Mouse (Mus musculus) cerebellum, adult 2 months (tissue): ENCODE measurements at regions not wholly inside any gene's neighbourhood (a gene's known extent, or its start where the extent isn't known, plus 50 kb on each side); places are given as distances from the start of the nearest gene placed in this dataset.

Source experiments
- DNase-seq, 2 experiments: peaks; one replicate each; pipeline ENCODE4 v3.0.0; 2021
- H3K27ac ChIP-seq: fragments of 200-500 bp; 2 replicates; pipeline ENCODE4 v1.5.1; 2012; ENCODE audit warnings: low read length, control low read depth, inconsistent platforms; ENCODE audit not compliant: insufficient read depth
- H3K27me3 ChIP-seq: fragments of 200-500 bp; 2 replicates; pipeline ENCODE4 v1.6.1; 2012; ENCODE audit warnings: inconsistent platforms, mild to moderate bottlenecking, low read length, moderate library complexity; ENCODE audit not compliant: control insufficient read depth, insufficient read depth
- H3K4me1 ChIP-seq: fragments of 200-500 bp; 2 replicates; pipeline ENCODE4 v1.6.1; 2011; ENCODE audit warnings: low read length; ENCODE audit not compliant: control insufficient read depth, insufficient read depth
- H3K4me3 ChIP-seq: fragments of 200-500 bp; replicated peaks from 2 replicates; pipeline ENCODE3; 2011; ENCODE audit warnings: mild to moderate bottlenecking, low read depth, low read length, control low read depth; ENCODE audit not compliant: insufficient read depth
- CTCF ChIP-seq: fragments of 200-500 bp; IDR thresholded peaks from 2 replicates; pipeline ENCODE4 v1.5.1; 2011; ENCODE audit warnings: low read depth, mild to moderate bottlenecking, control low read depth, low read length, moderate library complexity, borderline replicate concordance; ENCODE audit not compliant: insufficient read depth
- POLR2A ChIP-seq: fragments of 200-500 bp; IDR thresholded peaks from 2 replicates; pipeline ENCODE4 v1.6.1; 2011; ENCODE audit warnings: low read length, control low read depth, borderline replicate concordance; ENCODE audit not compliant: insufficient read depth
- WGBS: fragments of 180-500 bp; shearing (Covaris S2); methylation state at CpG from one replicate; pipeline ENCODE4 v1.1.7; 2018; 5-methylcytosine and 5-hydroxymethylcytosine counted together

DNA sequence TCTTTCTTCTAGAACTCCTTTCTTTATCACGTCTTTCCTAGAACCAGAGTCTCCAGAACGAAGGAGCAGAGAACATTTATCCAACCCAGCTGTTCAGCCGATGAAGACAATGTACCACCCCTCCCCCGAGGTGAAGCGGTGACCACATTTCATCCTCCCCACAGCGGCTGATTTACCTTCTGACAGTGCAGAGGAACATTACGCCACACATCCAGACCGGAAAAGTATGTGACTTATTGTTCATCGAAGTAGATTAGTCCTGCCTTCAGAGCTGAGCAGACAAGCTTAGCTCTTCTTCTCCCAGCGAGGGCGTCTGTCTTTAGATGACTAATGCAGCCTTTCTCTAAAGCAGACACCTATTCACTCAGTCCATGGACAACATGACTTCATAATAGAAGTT is 264.2 kb upstream of the Mpped2 start:
- no peak for DNase-seq
- H3K4me1 ChIP-seq: no peaks in the 10 kb centered on the region
- no peaks in the 10 kb centered on the region for H3K27me3 ChIP-seq
- 69% methylated on average over 11 of the region's 11 CpGs for WGBS
- TF ChIP-seq CTCF: no peak
- TF ChIP-seq POLR2A: no peak
- H3K4me3 ChIP-seq: no peak overlapping the region
- no peak overlapping the region for H3K27ac ChIP-seq

DNA sequence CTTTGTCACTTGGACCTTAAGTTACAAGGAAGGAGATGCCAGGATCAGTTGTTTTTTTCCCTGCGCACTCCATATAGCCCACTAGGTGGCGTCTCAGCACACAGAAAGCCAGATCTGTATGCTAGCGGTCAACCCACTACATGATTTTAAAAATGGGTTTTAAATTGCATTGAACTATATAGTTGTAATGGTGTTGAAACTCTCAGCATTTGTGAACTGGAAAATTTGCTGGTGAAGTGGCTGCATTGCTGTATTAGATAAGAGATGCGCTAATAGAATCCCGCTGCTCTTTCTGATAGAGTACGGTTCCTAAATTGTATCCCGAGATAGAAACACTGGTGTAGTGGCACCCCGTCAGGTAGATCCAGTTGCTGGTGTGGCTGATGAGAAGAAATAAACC is 261.9 kb upstream of the Mpped2 start:
- no peaks in the 10 kb centered on the region for H3K4me1 ChIP-seq
- no peak overlapping the region for H3K27ac ChIP-seq
- no peaks in the 10 kb centered on the region for H3K27me3 ChIP-seq
- DNase-seq: peak; percentile 69 to 81
- 13% methylated on average over 8 of the region's 8 CpGs for WGBS
- TF ChIP-seq POLR2A: no peak
- TF ChIP-seq CTCF: peak; percentile 85
- H3K4me3 ChIP-seq: peak overlapping the region; percentile 39

DNA sequence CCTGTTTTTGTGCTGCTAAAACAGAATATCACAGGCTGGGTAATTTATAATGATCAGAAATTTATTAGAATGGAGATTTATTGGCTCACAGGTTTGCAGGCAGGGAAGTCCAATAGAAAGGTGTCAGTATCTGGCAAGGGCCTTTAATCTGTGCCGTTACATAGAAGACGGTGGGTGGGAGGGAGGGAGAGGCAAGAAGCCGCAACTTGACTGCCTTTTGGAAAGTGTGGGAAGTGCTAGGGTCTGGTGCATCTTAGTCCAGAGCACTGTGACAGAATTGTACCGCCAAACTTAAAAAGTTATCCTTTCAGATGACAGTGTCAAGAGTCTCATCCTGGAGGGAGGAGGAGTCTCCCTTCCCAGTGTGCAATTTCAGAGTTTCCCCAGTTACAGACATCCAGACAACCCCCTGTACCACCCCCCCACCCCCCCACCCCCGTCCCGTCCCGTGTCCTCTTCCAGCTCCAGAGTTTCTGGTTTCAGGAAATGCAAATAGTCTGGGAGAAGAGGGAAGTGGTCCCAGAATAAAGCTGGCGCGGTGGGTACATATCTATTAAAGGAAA is 261.4 kb upstream of the Mpped2 start:
- H3K4me1 ChIP-seq: no peaks in the 10 kb centered on the region
- DNase-seq: no peak
- peak overlapping the region; percentile 39 for H3K4me3 ChIP-seq
- WGBS: 32% methylated on average over 9 of the region's 9 CpGs
- H3K27me3 ChIP-seq: no peaks in the 10 kb centered on the region
- no peak for TF ChIP-seq CTCF
- no peak for TF ChIP-seq POLR2A
- no peak overlapping the region for H3K27ac ChIP-seq

DNA sequence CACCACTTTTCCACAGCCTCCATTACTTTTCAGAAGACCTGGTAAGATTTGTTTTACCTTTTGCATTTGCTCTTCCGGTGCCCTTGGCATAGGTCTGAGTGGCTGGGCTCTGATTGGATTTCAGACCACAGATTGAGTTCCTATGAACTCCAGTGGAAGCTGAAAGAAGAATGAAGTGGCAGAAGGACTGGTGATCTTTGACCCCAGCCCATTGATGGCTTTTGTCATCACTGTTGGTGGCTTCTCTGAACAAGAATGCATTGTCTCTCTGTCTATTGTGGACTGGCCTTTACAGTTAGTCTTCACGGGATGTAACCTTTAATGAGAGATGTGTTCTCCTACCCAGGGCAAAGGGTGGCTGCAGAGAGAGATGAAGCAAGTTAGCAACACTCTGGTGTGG is 256.9 kb upstream of the Mpped2 start:
- Histone ChIP-seq H3K27me3 (no peaks in the 10 kb centered on the region), H3K27ac (no peak overlapping the region), H3K4me1 (no peaks in the 10 kb centered on the region), H3K4me3 (no peak overlapping the region)
- no peak for TF ChIP-seq POLR2A
- TF ChIP-seq CTCF: no peak
- no peak for DNase-seq
- 37% methylated on average over 2 of the region's 2 CpGs for WGBS

DNA sequence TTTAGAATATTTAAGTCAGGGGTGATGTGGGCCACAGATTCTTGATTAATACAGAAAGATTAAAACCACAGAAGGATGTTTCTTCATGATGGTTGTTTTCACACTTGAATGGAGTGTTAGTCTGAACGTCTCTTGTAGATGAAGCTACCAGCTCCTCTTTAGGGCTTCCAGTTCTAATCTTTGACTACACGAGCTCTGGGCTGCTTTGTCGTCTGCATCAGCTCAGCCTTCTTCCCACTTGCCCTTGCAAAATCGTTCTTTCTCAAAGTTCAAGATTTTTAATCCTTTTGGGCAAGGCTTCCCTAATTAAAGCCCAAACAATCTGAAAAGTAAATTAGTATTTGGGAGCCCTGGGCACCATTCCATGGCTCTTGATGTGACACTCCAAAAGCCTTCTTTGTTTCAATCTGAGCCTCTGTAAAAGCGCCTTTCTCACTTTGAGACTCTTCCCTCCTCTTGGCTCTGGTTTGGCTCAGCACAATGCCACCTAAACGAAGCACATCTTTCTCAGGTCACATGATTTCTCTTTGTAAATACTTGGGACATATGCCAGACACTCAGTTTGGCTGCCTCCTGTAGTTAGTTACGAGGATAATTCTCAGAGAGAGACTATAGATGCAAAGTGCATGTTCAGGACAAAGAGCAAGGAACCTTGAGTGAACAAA is 238.6 kb upstream of the Mpped2 start:
- H3K27ac ChIP-seq: no peak overlapping the region
- 41% methylated on average over 7 of the region's 7 CpGs for WGBS
- H3K4me1 ChIP-seq: no peaks in the 10 kb centered on the region
- no peaks in the 10 kb centered on the region for H3K27me3 ChIP-seq
- H3K4me3 ChIP-seq: no peak overlapping the region
- TF ChIP-seq POLR2A: no peak
- no peak for TF ChIP-seq CTCF
- no peak for DNase-seq

DNA sequence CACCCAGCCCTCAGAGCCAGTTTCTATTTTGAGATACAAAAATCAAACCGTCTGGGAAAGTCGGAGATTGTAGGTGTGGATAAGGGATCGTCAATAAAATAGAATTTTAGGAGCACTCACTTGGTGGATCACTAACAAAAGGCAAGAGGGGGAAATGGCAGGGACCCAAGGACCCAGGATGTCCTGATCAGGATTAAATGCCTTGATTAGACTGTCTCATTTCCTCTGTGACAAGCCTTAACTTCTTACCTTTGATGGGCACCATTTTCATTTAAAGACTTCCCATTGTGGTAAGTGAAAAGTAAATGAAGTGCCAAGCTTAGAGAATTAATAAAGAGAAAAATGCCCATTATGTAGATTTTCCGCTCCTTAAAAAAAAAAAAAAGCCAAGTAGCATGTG is 238.0 kb upstream of the Mpped2 start:
- Histone ChIP-seq H3K27ac (no peak overlapping the region), H3K4me1 (no peaks in the 10 kb centered on the region), H3K4me3 (no peak overlapping the region), H3K27me3 (no peaks in the 10 kb centered on the region)
- 71% methylated on average over 4 of the region's 4 CpGs for WGBS
- no peak for TF ChIP-seq POLR2A
- TF ChIP-seq CTCF: no peak
- DNase-seq: no peak

DNA sequence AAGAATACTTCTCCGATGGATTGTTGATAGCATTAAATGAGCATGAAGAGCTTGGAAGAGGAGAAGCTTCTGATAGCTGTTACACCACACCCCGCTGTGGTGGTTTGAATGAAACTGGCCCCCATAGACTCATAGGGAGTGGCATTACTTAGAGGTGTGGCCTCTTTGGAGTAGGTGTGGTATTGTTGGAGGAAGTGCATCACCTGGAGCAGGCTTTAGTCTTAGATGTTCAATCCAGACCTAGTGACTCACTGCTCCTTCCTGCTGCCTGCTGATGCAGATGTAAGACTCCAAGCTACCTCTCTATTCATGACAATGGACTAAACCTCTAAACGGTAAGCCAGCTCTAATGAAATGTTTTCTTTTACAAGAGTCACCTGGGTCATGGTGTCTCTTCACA is 237.1 kb upstream of the Mpped2 start:
- Histone ChIP-seq H3K4me3 (no peak overlapping the region), H3K4me1 (no peaks in the 10 kb centered on the region), H3K27me3 (no peaks in the 10 kb centered on the region), H3K27ac (no peak overlapping the region)
- WGBS: 95% methylated on average over 3 of the region's 3 CpGs
- DNase-seq: no peak
- TF ChIP-seq POLR2A: no peak
- no peak for TF ChIP-seq CTCF

DNA sequence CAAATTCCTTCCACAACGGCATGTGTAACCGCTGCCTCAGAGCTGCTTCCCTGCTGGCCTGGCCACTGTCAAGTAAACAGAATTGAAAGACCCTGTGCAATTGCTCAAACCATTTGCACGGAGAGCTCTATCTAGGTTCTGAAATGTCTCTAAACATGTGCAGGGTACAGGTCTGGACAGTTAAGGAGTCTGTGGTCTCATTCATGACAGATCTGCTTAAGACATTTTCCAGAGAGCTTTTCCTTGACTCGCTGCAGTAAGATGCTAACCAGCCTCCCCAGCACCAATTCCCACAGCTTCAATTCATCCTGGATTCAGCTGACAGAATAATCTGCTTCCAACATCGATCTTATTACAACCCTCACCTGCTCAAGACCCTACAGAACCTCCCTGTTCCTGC is 235.1 kb upstream of the Mpped2 start:
- Histone ChIP-seq H3K4me1 (no peaks in the 10 kb centered on the region), H3K27me3 (no peaks in the 10 kb centered on the region), H3K4me3 (no peak overlapping the region), H3K27ac (no peak overlapping the region)
- no peak for DNase-seq
- WGBS: 53% methylated on average over 5 of the region's 5 CpGs
- no peak for TF ChIP-seq POLR2A
- TF ChIP-seq CTCF: no peak
